Mouse (Mus musculus): ENCODE data around the gene Myo1d. TPM values are rescaled to one million over a fixed set of nuclear protein-coding genes. Genes with fewer than 3 reads are reported as not detected.
A peak's percentile ranks its signal among the peaks of the same experiment; 100 is the strongest.

Myo1d gene
- polyA plus RNA-seq, 1 experiment from 2014 or later: 2.9 TPM

DNA sequence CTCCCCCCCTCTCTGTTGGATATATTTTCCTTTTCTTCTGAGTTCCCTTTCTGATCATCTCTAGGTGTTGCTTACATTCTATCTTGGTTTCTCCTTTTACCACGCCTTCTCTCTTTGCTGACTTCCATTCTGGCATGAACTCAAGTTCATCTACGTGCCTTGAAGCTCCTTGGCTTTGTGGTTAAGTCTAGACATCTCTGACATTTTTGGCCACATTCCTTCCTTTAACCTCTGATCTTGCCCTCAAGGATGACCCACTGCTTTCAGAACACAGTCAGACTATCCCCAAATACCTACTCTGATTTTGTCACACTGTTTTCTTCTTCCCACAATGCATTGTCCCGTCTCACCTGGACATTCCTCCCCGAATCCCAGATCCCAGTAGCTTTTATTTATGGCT is 240.8 kb downstream of the Myo1d start:
- 84% methylated on average over 4 of the region's 4 CpGs for WGBS
- no peak overlapping the region for H3K4me3 ChIP-seq (ENCODE audit: low read depth, low read length)

DNA sequence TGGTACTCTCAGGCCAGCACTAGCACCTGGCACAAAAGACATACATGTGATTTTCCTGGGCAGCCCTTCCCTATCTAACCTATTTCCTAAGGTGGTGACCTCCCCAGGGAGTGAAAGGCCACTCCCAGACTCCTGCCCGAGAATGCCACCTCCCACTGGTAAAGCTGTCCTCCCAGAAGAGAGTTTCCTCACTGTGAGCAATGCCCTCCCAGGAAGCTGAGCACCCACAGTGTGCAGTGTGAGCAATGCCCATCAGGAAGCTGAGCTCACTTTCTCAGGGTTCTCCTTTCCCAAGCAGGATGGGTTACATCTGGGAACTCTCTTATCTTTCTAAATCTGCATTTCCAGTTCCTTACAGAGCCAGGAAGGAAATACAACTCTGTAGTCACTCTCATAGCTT is 246.9 kb downstream of the Myo1d start:
- Histone ChIP-seq H3K4me2 (ENCODE audit: low read length) (no peak overlapping the region), H3K36me3 (ENCODE audit: control insufficient read depth, insufficient read depth, low read length) (no peaks in the 10 kb centered on the region), H3K27me3 (ENCODE audit: control insufficient read depth, insufficient read depth, low read depth, low read length) (no peaks in the 10 kb centered on the region), H3K4me3 (ENCODE audit: low read depth, low read length) (no peak overlapping the region), H3K27ac (ENCODE audit: low read length) (no peak overlapping the region), H3K4me1 (ENCODE audit: control insufficient read depth, insufficient read depth, low read length) (no peaks in the 10 kb centered on the region), H3K9ac (ENCODE audit: low read depth, low read length) (no peak overlapping the region), H3K9me3 (replicated peaks; ENCODE audit: control insufficient read depth, low read length, poor library complexity, severe bottlenecking) (no peaks in the 10 kb centered on the region)
- WGBS: 35% methylated on average over 1 of the region's 1 CpGs
- ATAC-seq: no peak

More for the DNA sequence above, 240.8 kb downstream of the Myo1d start:
- H3K36me3 ChIP-seq (ENCODE audit: control insufficient read depth, insufficient read depth, low read length): no peaks in the 10 kb centered on the region
- no peaks in the 10 kb centered on the region for H3K4me1 ChIP-seq (ENCODE audit: control insufficient read depth, insufficient read depth, low read length)
- H3K9me3 ChIP-seq (replicated peaks; ENCODE audit: control insufficient read depth, low read length, poor library complexity, severe bottlenecking): no peaks in the 10 kb centered on the region
- no peaks in the 10 kb centered on the region for H3K27me3 ChIP-seq (ENCODE audit: control insufficient read depth, insufficient read depth, low read depth, low read length)
- no peak overlapping the region for H3K9ac ChIP-seq (ENCODE audit: low read depth, low read length)
- no peak overlapping the region for H3K27ac ChIP-seq (ENCODE audit: low read length)
- ATAC-seq: no peak
- no peak overlapping the region for H3K4me2 ChIP-seq (ENCODE audit: low read length)

DNA sequence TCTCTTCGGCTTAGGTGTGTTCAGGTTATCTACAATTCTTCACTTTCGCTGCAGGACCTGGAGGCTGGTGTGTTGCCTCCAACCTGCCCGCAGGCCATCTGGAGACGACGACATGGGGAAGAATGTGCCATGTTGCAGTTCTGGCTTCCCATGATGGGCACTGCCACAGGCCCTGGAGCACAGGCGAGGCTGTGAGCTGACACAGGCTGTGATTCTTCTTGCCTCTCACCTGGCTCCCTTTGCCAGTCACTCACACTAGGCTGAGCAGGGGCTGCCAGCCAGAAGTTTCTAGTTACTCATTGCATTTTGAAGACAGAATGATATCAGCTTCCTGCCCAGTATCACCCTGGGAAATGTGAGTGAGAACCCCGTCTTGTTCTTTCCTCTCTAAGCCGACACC is 250.7 kb downstream of the Myo1d start:
- 0 out of 2 replicates have a peak, but pooled peaks cover 2% of the 10 kb centered on the region for H3K4me1 ChIP-seq (ENCODE audit: control insufficient read depth, insufficient read depth, low read length)
- H3K9me3 ChIP-seq (replicated peaks; ENCODE audit: control insufficient read depth, low read length, poor library complexity, severe bottlenecking): no peaks in the 10 kb centered on the region
- no peaks in the 10 kb centered on the region for H3K36me3 ChIP-seq (ENCODE audit: control insufficient read depth, insufficient read depth, low read length)
- no peak overlapping the region for H3K4me2 ChIP-seq (ENCODE audit: low read length)
- 80% methylated on average over 8 of the region's 8 CpGs for WGBS
- no peak overlapping the region for H3K27ac ChIP-seq (ENCODE audit: low read length)
- no peak overlapping the region for H3K4me3 ChIP-seq (ENCODE audit: low read depth, low read length)
- no peaks in the 10 kb centered on the region for H3K27me3 ChIP-seq (ENCODE audit: control insufficient read depth, insufficient read depth, low read depth, low read length)
- H3K9ac ChIP-seq (ENCODE audit: low read depth, low read length): no peak overlapping the region
- no peak for ATAC-seq

DNA sequence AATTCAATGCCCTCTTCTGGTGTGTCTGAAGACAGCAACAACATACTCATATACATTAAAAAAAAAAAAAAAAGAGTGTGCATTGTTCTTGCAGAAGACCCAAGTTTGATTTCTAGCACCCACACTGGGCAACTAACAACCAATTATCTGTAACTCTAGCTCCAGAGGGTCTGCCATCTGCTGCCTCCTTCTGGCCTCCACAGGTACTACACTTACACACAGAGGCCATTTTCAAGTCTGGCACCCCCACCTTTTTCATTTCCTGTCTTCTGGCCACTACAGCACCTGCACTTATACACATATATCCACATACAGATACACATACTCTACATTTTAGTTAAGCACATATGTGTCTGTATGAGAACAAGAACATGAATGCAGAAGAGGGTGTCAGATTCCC is 252.1 kb downstream of the Myo1d start:
- H3K4me1 ChIP-seq (ENCODE audit: control insufficient read depth, insufficient read depth, low read length): 0 out of 2 replicates have a peak, but pooled peaks cover 2% of the 10 kb centered on the region
- no peak for ATAC-seq
- no peaks in the 10 kb centered on the region for H3K27me3 ChIP-seq (ENCODE audit: control insufficient read depth, insufficient read depth, low read depth, low read length)
- no peak overlapping the region for H3K27ac ChIP-seq (ENCODE audit: low read length)
- H3K9ac ChIP-seq (ENCODE audit: low read depth, low read length): no peak overlapping the region
- no peak overlapping the region for H3K4me3 ChIP-seq (ENCODE audit: low read depth, low read length)
- H3K36me3 ChIP-seq (ENCODE audit: control insufficient read depth, insufficient read depth, low read length): no peaks in the 10 kb centered on the region
- no peaks in the 10 kb centered on the region for H3K9me3 ChIP-seq (replicated peaks; ENCODE audit: control insufficient read depth, low read length, poor library complexity, severe bottlenecking)
- no peak overlapping the region for H3K4me2 ChIP-seq (ENCODE audit: low read length)

DNA sequence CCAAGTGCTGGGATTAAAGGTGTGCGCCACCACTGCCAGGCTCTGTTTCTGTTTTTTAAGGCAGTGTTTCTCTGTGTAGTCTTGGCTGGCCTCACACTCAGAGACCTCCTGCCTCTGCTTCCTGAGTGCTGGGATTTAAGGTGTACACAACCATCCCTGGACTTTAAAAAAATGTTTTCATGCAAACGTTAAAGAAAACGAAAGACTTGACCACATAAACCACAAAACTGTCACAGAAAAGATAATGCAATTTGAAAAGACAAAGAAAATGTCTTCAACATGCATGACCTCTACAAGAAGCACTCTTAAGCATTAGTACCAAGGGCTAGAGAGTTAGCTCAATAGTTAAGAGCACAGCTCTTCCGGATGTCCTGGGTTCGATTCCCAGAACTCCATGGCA is 255.6 kb downstream of the Myo1d start:
- H3K4me3 ChIP-seq (ENCODE audit: low read depth, low read length): no peak overlapping the region
- no peak overlapping the region for H3K27ac ChIP-seq (ENCODE audit: low read length)
- no peak for ATAC-seq
- peaks cover 11% of the 10 kb centered on the region for H3K4me1 ChIP-seq (ENCODE audit: control insufficient read depth, insufficient read depth, low read length)
- no peaks in the 10 kb centered on the region for H3K36me3 ChIP-seq (ENCODE audit: control insufficient read depth, insufficient read depth, low read length)
- no peaks in the 10 kb centered on the region for H3K27me3 ChIP-seq (ENCODE audit: control insufficient read depth, insufficient read depth, low read depth, low read length)
- no peak overlapping the region for H3K4me2 ChIP-seq (ENCODE audit: low read length)
- 93% methylated on average over 5 of the region's 5 CpGs for WGBS
- H3K9me3 ChIP-seq (replicated peaks; ENCODE audit: control insufficient read depth, low read length, poor library complexity, severe bottlenecking): no peaks in the 10 kb centered on the region
- H3K9ac ChIP-seq (ENCODE audit: low read depth, low read length): no peak overlapping the region

DNA sequence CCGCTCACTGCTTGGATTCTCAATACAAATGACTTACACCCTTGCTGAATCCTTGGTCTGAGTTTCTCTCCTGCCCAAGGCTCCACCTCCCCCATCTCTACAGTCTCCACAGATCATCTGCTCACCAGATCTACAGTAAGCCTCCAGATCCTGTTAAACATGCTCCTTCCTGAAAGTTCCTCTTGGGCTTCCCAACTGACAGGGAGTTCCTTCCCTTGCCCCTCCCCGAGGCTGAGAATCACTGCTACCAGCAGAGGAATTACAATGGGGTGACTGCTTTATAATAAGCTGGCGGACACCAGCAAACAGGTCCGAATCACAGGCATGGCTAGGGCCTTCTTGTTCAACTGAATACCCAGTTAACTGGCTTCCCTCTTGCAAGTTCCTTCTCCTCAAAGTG is 256.4 kb downstream of the Myo1d start:
- no peaks in the 10 kb centered on the region for H3K9me3 ChIP-seq (replicated peaks; ENCODE audit: control insufficient read depth, low read length, poor library complexity, severe bottlenecking)
- no peak for ATAC-seq
- H3K9ac ChIP-seq (ENCODE audit: low read depth, low read length): no peak overlapping the region
- H3K4me1 ChIP-seq (ENCODE audit: control insufficient read depth, insufficient read depth, low read length): peaks cover 19% of the 10 kb centered on the region
- 71% methylated on average over 4 of the region's 4 CpGs for WGBS
- 0 out of 2 replicates have a peak overlapping the region, but pooled peaks have one; percentile 5 for H3K27ac ChIP-seq (ENCODE audit: low read length)
- no peaks in the 10 kb centered on the region for H3K36me3 ChIP-seq (ENCODE audit: control insufficient read depth, insufficient read depth, low read length)
- no peaks in the 10 kb centered on the region for H3K27me3 ChIP-seq (ENCODE audit: control insufficient read depth, insufficient read depth, low read depth, low read length)
- H3K4me3 ChIP-seq (ENCODE audit: low read depth, low read length): no peak overlapping the region
- H3K4me2 ChIP-seq (ENCODE audit: low read length): no peak overlapping the region

DNA sequence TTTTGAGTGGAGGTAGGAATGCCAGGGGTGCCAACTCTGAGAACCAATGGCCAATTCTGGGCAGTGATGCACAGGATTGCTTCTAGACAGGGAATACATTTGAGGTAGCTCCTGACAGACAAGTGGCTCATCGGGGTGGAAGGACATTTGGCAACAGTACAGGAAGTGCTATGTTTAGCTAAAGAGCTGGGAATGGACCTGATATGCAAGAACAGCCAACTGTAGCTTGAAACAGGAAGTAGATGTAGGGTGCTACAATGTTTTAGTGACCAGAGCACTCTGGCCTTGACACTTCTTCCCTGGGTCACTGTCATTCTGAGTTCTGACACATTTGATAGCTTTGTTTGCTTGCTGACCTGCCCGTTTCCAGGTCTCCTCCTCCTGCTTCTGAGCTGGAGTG is 257.0 kb downstream of the Myo1d start:
- H3K36me3 ChIP-seq (ENCODE audit: control insufficient read depth, insufficient read depth, low read length): no peaks in the 10 kb centered on the region
- no peak for ATAC-seq
- H3K27me3 ChIP-seq (ENCODE audit: control insufficient read depth, insufficient read depth, low read depth, low read length): no peaks in the 10 kb centered on the region
- H3K4me1 ChIP-seq (ENCODE audit: control insufficient read depth, insufficient read depth, low read length): peaks cover 25% of the 10 kb centered on the region
- no peak overlapping the region for H3K4me3 ChIP-seq (ENCODE audit: low read depth, low read length)
- H3K4me2 ChIP-seq (ENCODE audit: low read length): no peak overlapping the region
- WGBS: 72% methylated on average over 2 of the region's 2 CpGs
- H3K9ac ChIP-seq (ENCODE audit: low read depth, low read length): no peak overlapping the region
- 0 out of 2 replicates have a peak overlapping the region, but pooled peaks have one; percentile 5 for H3K27ac ChIP-seq (ENCODE audit: low read length)
- H3K9me3 ChIP-seq (replicated peaks; ENCODE audit: control insufficient read depth, low read length, poor library complexity, severe bottlenecking): no peaks in the 10 kb centered on the region

DNA sequence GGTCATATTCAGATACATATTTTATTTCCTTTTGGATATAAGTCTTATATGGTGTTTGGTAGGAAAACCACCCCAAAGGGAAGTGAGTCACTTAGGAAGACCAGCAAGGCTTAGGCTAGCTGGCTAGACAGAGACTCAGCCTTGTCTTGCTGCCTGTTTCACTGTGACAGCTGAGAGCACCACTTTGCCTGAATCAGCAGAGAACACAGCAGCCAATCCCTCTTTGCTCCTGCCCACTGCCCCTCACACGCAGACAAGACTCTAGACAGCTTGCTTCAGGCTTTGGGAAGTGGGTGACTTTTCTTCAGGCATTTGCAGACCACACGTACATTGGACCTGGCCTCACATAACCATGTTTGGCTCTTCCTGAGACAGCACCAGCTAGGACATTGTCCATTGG is 258.7 kb downstream of the Myo1d start:
- ATAC-seq: no peak
- Histone ChIP-seq H3K4me2 (ENCODE audit: low read length) (no peak overlapping the region), H3K9ac (ENCODE audit: low read depth, low read length) (no peak overlapping the region), H3K4me1 (ENCODE audit: control insufficient read depth, insufficient read depth, low read length) (peaks cover 27% of the 10 kb centered on the region), H3K27ac (ENCODE audit: low read length) (no peak overlapping the region), H3K9me3 (replicated peaks; ENCODE audit: control insufficient read depth, low read length, poor library complexity, severe bottlenecking) (no peaks in the 10 kb centered on the region), H3K27me3 (ENCODE audit: control insufficient read depth, insufficient read depth, low read depth, low read length) (no peaks in the 10 kb centered on the region), H3K4me3 (ENCODE audit: low read depth, low read length) (no peak overlapping the region), H3K36me3 (ENCODE audit: control insufficient read depth, insufficient read depth, low read length) (no peaks in the 10 kb centered on the region)
- WGBS: 71% methylated on average over 2 of the region's 2 CpGs

DNA sequence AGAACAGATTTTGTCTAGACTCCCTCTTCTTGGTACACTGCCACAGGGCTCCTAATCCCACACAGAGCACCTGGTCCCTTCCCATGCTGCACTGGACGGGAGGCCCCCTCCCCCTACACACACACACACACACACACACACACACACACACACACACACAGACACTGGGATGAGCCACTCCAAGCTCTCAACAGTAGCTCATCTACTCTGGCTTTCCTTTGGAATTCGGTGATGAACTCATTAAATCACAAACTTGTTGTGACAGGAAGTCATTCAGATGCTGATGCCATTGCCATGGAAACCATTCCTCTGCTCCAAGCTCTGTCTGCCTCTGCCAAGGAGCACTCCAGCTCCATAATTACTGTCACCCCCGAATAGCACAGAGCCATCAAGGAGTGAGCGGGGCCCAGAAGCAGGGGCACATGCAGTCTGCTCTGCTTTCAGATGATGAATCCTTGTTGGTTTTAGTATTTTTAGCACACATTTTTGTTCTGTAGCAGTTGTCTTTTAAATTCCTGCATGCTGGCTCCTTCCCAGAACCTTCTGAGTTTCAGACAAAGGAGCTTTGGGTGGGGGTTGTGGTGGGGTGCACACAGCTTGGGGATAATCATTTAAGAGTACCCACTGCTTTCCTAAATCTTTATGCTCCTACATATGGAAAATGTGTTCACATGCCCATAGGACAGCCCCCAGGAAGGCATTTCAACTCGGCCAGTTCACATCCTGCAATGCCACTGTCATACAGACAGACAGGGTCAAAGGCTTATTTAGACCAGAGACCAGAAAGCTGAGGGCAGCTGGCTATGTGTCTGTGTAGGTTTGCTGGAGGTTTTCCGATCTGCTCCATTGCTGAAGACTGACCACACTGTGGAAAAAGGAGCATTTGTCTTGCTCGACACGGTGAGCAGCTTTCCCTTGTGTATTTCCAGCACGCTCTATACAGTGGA is 261.1 kb downstream of the Myo1d start:
- H3K4me2 ChIP-seq (ENCODE audit: low read length): peak overlapping the region; percentile 25
- no peaks in the 10 kb centered on the region for H3K9me3 ChIP-seq (replicated peaks; ENCODE audit: control insufficient read depth, low read length, poor library complexity, severe bottlenecking)
- no peak overlapping the region for H3K4me3 ChIP-seq (ENCODE audit: low read depth, low read length)
- peak overlapping the region; percentile 94 for H3K27ac ChIP-seq (ENCODE audit: low read length)
- peaks cover 41% of the 10 kb centered on the region for H3K4me1 ChIP-seq (ENCODE audit: control insufficient read depth, insufficient read depth, low read length)
- WGBS: 9% methylated on average over 9 of the region's 9 CpGs
- H3K27me3 ChIP-seq (ENCODE audit: control insufficient read depth, insufficient read depth, low read depth, low read length): no peaks in the 10 kb centered on the region
- no peaks in the 10 kb centered on the region for H3K36me3 ChIP-seq (ENCODE audit: control insufficient read depth, insufficient read depth, low read length)
- ATAC-seq: peak; percentile 97
- H3K9ac ChIP-seq (ENCODE audit: low read depth, low read length): peak overlapping the region; percentile 50

All from midbrain, embryonic 16.5 days (tissue).